Mouse (Mus musculus) thymus, adult 2 months (tissue): ENCODE data around the gene Ddx21. TPM values are rescaled to one million over a fixed set of nuclear protein-coding genes. Genes with fewer than 3 reads are reported as not detected.
A peak's percentile ranks its signal among the peaks of the same experiment; 100 is the strongest.

Experiments
- DNase-seq: peaks from one replicate; pipeline ENCODE4 v3.0.0; 2021
- H3K27ac ChIP-seq: fragments of 200-500 bp; 2 replicates; pipeline ENCODE4 v1.5.1; 2012; ENCODE audit warnings: low read length, control low read depth; ENCODE audit not compliant: control insufficient read depth, insufficient read depth
- H3K27me3 ChIP-seq: fragments of 200-500 bp; 2 replicates; pipeline ENCODE4 v1.6.1; 2012; ENCODE audit warnings: mild to moderate bottlenecking, low read length, moderate library complexity, mixed read lengths; ENCODE audit not compliant: control insufficient read depth, insufficient read depth
- H3K36me3 ChIP-seq: fragments of 200-500 bp; 2 replicates; pipeline ENCODE4 v1.6.1; 2012; ENCODE audit warnings: mild to moderate bottlenecking, low read length, moderate library complexity; ENCODE audit not compliant: control insufficient read depth, insufficient read depth
- H3K4me1 ChIP-seq: fragments of 200-500 bp; replicated peaks from 2 replicates; pipeline ENCODE4 v1.6.1; 2012; ENCODE audit warnings: low read length; ENCODE audit not compliant: control insufficient read depth, insufficient read depth
- H3K4me3 ChIP-seq: fragments of 200-500 bp; 2 replicates; pipeline ENCODE4 v1.5.1; 2012; ENCODE audit warnings: mild to moderate bottlenecking, low read length, control low read depth, moderate library complexity; ENCODE audit not compliant: control insufficient read depth, insufficient read depth
- CTCF ChIP-seq: fragments of 200-500 bp; IDR thresholded peaks from 2 replicates; pipeline ENCODE4 v1.5.1; 2012; ENCODE audit warnings: mild to moderate bottlenecking, control low read depth, low read length, moderate library complexity, borderline replicate concordance; ENCODE audit not compliant: control insufficient read depth, poor library complexity, insufficient read depth; ENCODE audit errors: extremely low read depth
- POLR2A ChIP-seq: fragments of 200-500 bp; IDR thresholded peaks from 2 replicates; pipeline ENCODE4 v1.6.1; 2012; ENCODE audit warnings: mild to moderate bottlenecking, low read length, control low read depth, moderate library complexity; ENCODE audit not compliant: control insufficient read depth, poor library complexity, insufficient read depth; ENCODE audit errors: extremely low read depth
- WGBS: fragments of 180-500 bp; shearing (Covaris S2); methylation state at CpG from one replicate; pipeline ENCODE4 v1.1.7; 2018; 5-methylcytosine and 5-hydroxymethylcytosine counted together
- polyA plus RNA-seq: library from polyadenylated mRNA; depleted of rRNA; stranded (reverse); fragments of >200 nt; gene quantifications from 2 replicates; pipeline ENCODE4 v1.2.3, GENCODE M21; 2012; rRNA removed

Gene Ddx21
- polyA plus RNA-seq, 1 experiment = 19.4 TPM

DNA sequence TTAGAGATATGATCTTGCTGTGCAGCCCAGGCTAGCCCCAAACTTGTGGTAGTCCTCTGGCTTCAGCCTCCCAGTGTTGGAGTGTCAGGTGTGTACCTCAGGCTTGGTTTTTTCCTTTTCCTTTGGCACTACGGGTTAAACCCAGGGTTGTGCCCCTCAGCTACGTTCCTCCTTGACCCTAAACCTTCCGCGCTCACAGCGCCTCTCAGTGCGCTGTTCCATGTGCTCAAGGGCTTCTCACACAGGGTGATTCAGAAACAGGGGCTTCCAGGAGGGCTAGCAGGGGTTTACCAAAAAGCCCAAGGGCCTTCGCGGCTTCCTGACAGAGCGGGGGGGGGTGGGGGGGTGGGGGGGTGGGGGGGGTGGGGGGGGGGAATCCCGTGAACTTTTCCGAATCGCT, 59.6 kb downstream of the Ddx21 start:
- Histone ChIP-seq H3K36me3 (no peaks in the 10 kb centered on the region), H3K27ac (peak overlapping the region; percentile 38; the same call in 1 of the 2 replicates), H3K27me3 (no peaks in the 10 kb centered on the region), H3K4me3 (no peak overlapping the region), H3K4me1 (peaks cover 24% of the 10 kb centered on the region)
- DNase-seq = no peak
- TF ChIP-seq CTCF = no peak
- no peak for TF ChIP-seq POLR2A
- 66% methylated on average over 12 of the region's 12 CpGs for WGBS

- Histone ChIP-seq H3K36me3 (no peaks in the 10 kb centered on the region), H3K27ac (no peak overlapping the region), H3K4me1 (peaks cover 24% of the 10 kb centered on the region), H3K4me3 (no peak overlapping the region), H3K27me3 (no peaks in the 10 kb centered on the region)
- TF ChIP-seq POLR2A = no peak
- TF ChIP-seq CTCF = no peak
- DNase-seq = no peak
- WGBS = 66% methylated on average over 12 of the region's 12 CpGs
Measured at GRCm38 (mm10) chr10:62541499-62541898, 60.6 kb downstream of the Ddx21 start.

DNA sequence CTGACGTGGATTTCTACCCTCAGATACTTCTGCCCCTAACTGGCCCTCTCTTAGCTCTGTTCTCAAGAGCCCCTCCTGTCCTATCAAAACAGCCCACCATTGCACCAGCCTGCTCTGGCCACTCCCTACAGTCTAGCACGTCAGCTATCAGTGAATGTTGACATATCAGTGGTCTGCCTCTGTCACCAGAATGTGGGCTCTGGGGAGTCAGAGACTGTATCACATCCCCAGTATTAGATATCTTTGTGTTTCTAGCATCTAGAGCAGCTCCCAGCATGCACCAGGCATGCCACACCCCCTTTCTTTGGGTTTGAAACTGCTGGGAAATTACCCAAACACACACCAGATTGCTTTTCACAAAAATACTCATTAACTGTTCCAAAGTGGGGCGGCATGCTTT, 61.3 kb downstream of the Ddx21 start:
- H3K27me3 ChIP-seq = no peaks in the 10 kb centered on the region
- no peaks in the 10 kb centered on the region for H3K36me3 ChIP-seq
- no peak for TF ChIP-seq POLR2A
- no peak for TF ChIP-seq CTCF
- H3K4me3 ChIP-seq = no peak overlapping the region
- 93% methylated on average over 3 of the region's 3 CpGs for WGBS
- peaks cover 24% of the 10 kb centered on the region for H3K4me1 ChIP-seq
- DNase-seq = no peak
- H3K27ac ChIP-seq = no peak overlapping the region

GRCm38 (mm10) chr10:62534509-62534908, 67.6 kb downstream of the Ddx21 start:
- 64% methylated on average over 7 of the region's 7 CpGs for WGBS
- no peak for TF ChIP-seq CTCF
- TF ChIP-seq POLR2A = no peak
- Histone ChIP-seq H3K27ac (no peak overlapping the region), H3K4me3 (no peak overlapping the region), H3K36me3 (no peaks in the 10 kb centered on the region), H3K4me1 (no peaks in the 10 kb centered on the region), H3K27me3 (no peaks in the 10 kb centered on the region)
- DNase-seq = no peak

DNA sequence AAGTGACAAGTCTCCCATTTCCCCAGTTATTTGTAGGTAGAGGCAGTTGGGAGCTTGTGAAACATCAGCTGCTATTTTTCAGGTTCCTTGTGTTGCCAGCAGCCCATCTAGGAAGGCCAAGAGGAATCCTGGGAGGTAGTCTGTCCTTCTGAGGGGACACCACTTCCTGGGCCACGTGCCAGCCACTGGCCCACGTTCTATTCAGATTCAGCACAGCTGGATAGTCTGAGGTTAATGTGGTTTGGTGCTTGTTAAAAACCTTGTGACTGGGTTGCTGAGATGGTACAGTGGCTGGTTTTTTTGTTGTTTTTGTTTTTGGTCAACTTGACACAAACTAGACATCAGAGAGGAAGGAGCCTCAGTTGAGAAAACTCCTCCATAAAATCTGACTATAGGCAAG, 69.2 kb downstream of the Ddx21 start:
- H3K27ac ChIP-seq = no peak overlapping the region
- no peaks in the 10 kb centered on the region for H3K27me3 ChIP-seq
- WGBS = 5% methylated on average over 2 of the region's 2 CpGs
- no peak for TF ChIP-seq POLR2A
- TF ChIP-seq CTCF = no peak
- H3K4me1 ChIP-seq = no peaks in the 10 kb centered on the region
- H3K36me3 ChIP-seq = no peaks in the 10 kb centered on the region
- H3K4me3 ChIP-seq = no peak overlapping the region
- no peak for DNase-seq

Other genes with a start within 250 kb of the Ddx21 start
- gene Hk1, start 222.4 kb downstream of the Ddx21 start, polyA plus RNA-seq = 52.1 and 55.5 TPM in 2 replicates
- 0.15 and 0.17 TPM in 2 replicates for gene Hkdc1, start 179.8 kb downstream of the Ddx21 start, polyA plus RNA-seq
- 0.27 TPM in 1 of 2 replicates, not detected in the other for gene 4930507D05Rik, start 152.8 kb downstream of the Ddx21 start, polyA plus RNA-seq
- 20.1 and 21.2 TPM in 2 replicates for gene Supv3l1, start 152.5 kb downstream of the Ddx21 start, polyA plus RNA-seq
- gene Vps26a, start 115.5 kb downstream of the Ddx21 start, polyA plus RNA-seq = 9.3 and 11.4 TPM in 2 replicates
- 94.3 and 107 TPM in 2 replicates for gene Srgn, start 74.8 kb downstream of the Ddx21 start, polyA plus RNA-seq
- gene Kif1bp, start 23.8 kb downstream of the Ddx21 start, polyA plus RNA-seq = 43.4 and 45.7 TPM in 2 replicates
- 12.9 and 13.6 TPM in 2 replicates for gene Ddx50, start 48.9 kb upstream of the Ddx21 start, polyA plus RNA-seq
- gene Stox1, start 123.8 kb upstream of the Ddx21 start, polyA plus RNA-seq = 1.0 and 2.0 TPM in 2 replicates
- gene Ccar1, start 190.0 kb upstream of the Ddx21 start, polyA plus RNA-seq = 171 and 180 TPM in 2 replicates